Mouse (Mus musculus): ENCODE data around the gene Fastkd5. TPM values are rescaled to one million over a fixed set of nuclear protein-coding genes. Genes with fewer than 3 reads are reported as not detected.

Fastkd5 gene
- polyA plus RNA-seq, 1 experiment = 0.94 TPM

- Histone ChIP-seq H3K36me3 (replicated peaks; ENCODE audit: low read length) (no peaks in the 10 kb centered on the region), H3K27me3 (replicated peaks) (peaks cover 71% of the 10 kb centered on the region), H3K4me1 (peaks cover 36% of the 10 kb centered on the region), H3K9me3 (no peaks in the 10 kb centered on the region), H3K4me3 (replicated peaks) (peak overlapping the region; percentile 90)
- TF ChIP-seq FLI1 (IDR thresholded peaks at IDR 0.05; ENCODE audit: low read length) (no peak), GATA1 (IDR thresholded peaks at IDR 0.05; ENCODE audit: borderline replicate concordance, low read length) (no peak)
Observed at GRCm38 (mm10) chr2:130634739-130635411, 5.0 kb upstream of the Fastkd5 start.

DNA sequence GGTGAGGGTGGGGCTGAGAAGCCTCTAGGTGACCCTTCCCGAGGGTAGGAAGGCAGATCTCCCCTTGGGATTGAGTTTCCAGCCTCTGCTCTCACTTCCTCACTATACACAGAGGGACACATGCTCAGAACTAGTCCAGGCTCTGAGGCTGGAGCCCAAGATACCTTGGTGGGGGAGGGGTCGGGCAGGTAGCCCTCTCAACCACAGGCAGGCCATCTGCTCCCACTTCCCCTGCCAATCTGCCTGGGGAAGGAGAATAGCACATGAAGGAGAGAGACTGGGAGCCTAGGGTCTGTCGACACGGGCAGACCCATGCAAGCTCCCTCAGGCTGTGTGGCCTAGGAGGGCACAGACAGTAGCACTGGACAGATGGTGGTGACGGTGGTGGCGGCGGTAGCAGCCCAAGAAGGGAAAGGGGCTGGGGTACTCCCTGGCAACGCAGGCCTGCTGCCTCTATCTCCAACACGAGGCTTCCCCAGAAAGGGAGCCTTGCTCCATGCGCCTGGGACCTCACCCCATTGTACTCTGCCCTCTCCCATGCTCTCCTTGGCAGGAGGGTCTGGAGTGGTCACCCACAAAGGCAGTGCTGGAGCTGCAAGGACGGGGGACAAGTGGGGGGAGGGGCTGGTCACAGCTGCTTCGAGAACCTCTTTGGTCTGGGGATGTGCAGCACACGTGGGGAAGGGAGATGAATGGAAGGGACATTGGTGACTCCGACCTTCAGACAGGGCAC, 4.3 kb upstream of the Fastkd5 start:
- H3K9me3 ChIP-seq = no peaks in the 10 kb centered on the region
- H3K27me3 ChIP-seq (replicated peaks) = peaks cover 65% of the 10 kb centered on the region
- no peak for TF ChIP-seq GATA1 (IDR thresholded peaks at IDR 0.05; ENCODE audit: borderline replicate concordance, low read length)
- TF ChIP-seq FLI1 (IDR thresholded peaks at IDR 0.05; ENCODE audit: low read length) = no peak
- no peaks in the 10 kb centered on the region for H3K36me3 ChIP-seq (replicated peaks; ENCODE audit: low read length)
- H3K4me1 ChIP-seq = peaks cover 37% of the 10 kb centered on the region
- H3K4me3 ChIP-seq (replicated peaks) = peak overlapping the region; percentile 90

DNA sequence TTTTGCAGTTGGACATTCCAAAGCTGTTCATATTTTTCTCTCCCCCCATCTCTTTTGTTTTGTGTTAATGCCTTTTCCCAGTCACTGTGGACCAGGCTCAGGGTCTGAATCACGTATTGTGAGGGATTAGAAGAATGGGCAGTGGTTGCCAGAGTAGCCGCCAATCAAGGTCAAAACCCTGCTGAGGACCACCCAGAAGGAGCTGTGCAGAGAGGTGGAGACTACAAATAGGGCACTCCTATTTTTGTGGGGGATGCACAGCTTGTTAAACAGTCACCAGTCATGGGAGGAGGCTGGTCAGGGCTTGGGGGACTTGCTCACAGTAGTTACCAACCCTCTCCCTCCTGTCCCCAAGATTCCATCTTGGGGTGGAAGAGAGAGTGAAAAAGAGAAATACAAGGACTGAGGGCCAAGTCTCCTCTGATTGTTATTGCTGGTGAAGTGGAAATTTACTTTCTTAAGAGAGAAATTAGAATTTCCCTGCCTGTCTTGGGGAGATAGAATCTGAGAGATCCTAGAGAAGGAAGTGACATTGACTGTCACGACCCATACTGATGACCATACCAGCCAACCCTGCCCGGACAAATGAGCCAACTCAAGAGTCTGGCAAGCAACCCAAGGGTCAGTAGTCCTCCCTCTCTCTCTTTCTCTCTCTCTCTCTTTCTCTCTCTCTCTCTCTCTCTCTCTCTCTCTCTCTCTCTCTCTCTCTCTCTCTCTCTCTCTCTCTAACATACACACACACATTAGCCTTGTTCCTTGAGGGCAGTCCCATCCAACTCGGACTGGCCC, 3.3 kb upstream of the Fastkd5 start:
- H3K27me3 ChIP-seq (replicated peaks) = peaks cover 55% of the 10 kb centered on the region
- H3K9me3 ChIP-seq = no peaks in the 10 kb centered on the region
- TF ChIP-seq FLI1 (IDR thresholded peaks at IDR 0.05; ENCODE audit: low read length) (no peak), GATA1 (IDR thresholded peaks at IDR 0.05; ENCODE audit: borderline replicate concordance, low read length) (no peak)
- H3K4me3 ChIP-seq (replicated peaks) = no peak overlapping the region
- H3K36me3 ChIP-seq (replicated peaks; ENCODE audit: low read length) = no peaks in the 10 kb centered on the region
- peaks cover 48% of the 10 kb centered on the region for H3K4me1 ChIP-seq

DNA sequence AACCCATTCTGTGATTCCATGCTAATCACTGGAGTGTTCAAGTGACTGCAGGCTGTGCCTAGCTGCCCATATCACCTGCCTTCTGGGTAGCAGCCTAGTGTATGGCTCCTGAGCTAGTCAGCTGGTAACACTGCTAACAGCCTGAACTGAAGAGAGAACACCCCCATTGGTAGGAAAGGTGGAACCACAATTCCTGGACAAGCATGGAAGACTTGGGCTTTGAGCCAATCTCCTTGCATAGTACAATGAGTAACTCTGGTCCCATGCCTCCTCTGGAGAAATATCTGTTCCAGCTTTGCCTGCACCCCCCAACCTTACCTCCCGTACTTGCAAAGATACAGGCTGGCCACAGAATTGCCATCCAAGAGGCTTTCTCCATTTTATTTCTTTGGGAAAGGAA, 2.6 kb upstream of the Fastkd5 start:
- Histone ChIP-seq H3K9me3 (no peaks in the 10 kb centered on the region), H3K4me3 (replicated peaks) (no peak overlapping the region), H3K36me3 (replicated peaks; ENCODE audit: low read length) (peaks cover 3% of the 10 kb centered on the region), H3K27me3 (replicated peaks) (peaks cover 50% of the 10 kb centered on the region), H3K4me1 (peaks cover 53% of the 10 kb centered on the region)
- TF ChIP-seq FLI1 (IDR thresholded peaks at IDR 0.05; ENCODE audit: low read length) (no peak), GATA1 (IDR thresholded peaks at IDR 0.05; ENCODE audit: borderline replicate concordance, low read length) (no peak)

DNA sequence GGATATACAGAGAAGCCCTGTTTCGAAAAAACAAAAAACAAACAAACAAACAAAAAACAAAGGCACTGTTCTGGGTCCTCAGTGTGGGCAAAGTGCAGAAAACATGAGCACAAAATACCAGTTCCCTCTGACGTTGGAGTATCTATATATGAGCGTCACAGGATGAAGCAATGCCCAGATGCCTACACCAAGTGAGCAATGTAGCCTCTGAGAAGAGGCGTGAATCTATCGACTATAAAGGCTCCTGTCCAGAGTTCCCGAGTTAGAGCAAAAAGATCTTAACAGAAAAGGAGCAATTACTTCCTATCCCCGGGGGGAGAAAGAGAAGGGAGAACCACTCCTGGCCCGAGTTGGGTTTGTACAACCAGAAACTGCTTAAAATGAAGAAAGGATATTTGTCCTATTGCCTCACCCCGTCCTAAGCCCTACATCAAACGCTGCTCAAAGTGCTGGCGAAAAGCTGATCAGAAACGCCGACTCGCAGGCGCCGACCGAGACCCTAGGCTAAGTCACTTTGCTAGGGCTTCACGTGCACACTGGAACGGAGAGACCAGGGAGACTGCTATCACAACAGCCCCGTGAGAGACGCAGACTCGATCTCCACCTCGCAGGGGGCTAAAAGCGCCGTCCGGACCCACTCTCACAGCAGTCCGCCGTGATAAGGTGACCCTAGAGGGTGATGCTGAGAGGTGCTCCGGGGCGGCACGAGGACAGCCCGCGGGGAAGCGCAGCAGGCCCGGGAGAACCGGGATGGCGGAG, 568 bp downstream of the Fastkd5 start:
- H3K4me1 ChIP-seq = peaks cover 36% of the 10 kb centered on the region
- H3K9me3 ChIP-seq = no peaks in the 10 kb centered on the region
- TF ChIP-seq GATA1 (IDR thresholded peaks at IDR 0.05; ENCODE audit: borderline replicate concordance, low read length) (no peak), FLI1 (IDR thresholded peaks at IDR 0.05; ENCODE audit: low read length) (no peak)
- H3K27me3 ChIP-seq (replicated peaks) = peaks cover 18% of the 10 kb centered on the region
- peak overlapping the region; percentile 98 for H3K4me3 ChIP-seq (replicated peaks)
- peaks cover 30% of the 10 kb centered on the region for H3K36me3 ChIP-seq (replicated peaks; ENCODE audit: low read length)

- TF ChIP-seq FLI1 (IDR thresholded peaks at IDR 0.05; ENCODE audit: low read length) = no peak
- TF ChIP-seq GATA1 (IDR thresholded peaks at IDR 0.05; ENCODE audit: borderline replicate concordance, low read length) = no peak
- Histone ChIP-seq H3K4me3 (replicated peaks) (peak overlapping the region; percentile 98), H3K9me3 (no peaks in the 10 kb centered on the region), H3K4me1 (peaks cover 28% of the 10 kb centered on the region), H3K27me3 (replicated peaks) (peaks cover 10% of the 10 kb centered on the region), H3K36me3 (replicated peaks; ENCODE audit: low read length) (peaks cover 34% of the 10 kb centered on the region)
Observed at GRCm38 (mm10) chr2:130628424-130628823, 1.4 kb downstream of the Fastkd5 start.

DNA sequence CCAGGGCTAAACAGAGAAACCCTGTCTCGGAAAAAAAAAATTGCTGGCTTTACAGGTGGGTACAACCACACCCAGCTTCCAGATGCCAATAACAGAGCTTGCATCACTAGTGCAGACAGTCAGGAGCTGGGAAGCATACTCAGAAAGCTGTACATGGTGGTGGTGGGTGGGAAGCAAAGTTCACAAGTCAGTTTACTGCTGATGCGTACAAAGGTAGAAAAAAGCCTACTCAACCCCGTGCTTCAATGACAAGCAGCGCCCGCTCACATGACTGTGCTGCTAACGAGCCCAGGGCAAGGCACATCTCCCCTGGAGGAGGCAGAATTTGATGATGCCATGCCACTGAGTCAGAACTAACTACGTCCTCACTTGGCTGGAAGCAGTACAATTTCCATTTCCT, 10.9 kb downstream of the Fastkd5 start:
- no peak for TF ChIP-seq GATA1 (IDR thresholded peaks at IDR 0.05; ENCODE audit: borderline replicate concordance, low read length)
- TF ChIP-seq FLI1 (IDR thresholded peaks at IDR 0.05; ENCODE audit: low read length) = no peak
- no peaks in the 10 kb centered on the region for H3K9me3 ChIP-seq
- H3K27me3 ChIP-seq (replicated peaks) = no peaks in the 10 kb centered on the region
- no peaks in the 10 kb centered on the region for H3K4me1 ChIP-seq
- H3K36me3 ChIP-seq (replicated peaks; ENCODE audit: low read length) = peaks cover 85% of the 10 kb centered on the region
- no peak overlapping the region for H3K4me3 ChIP-seq (replicated peaks)

GRCm38 (mm10) chr2:130613091-130613490, 16.7 kb downstream of the Fastkd5 start:
- Histone ChIP-seq H3K4me3 (replicated peaks) (no peak overlapping the region), H3K9me3 (no peaks in the 10 kb centered on the region), H3K27me3 (replicated peaks) (no peaks in the 10 kb centered on the region), H3K4me1 (no peaks in the 10 kb centered on the region), H3K36me3 (replicated peaks; ENCODE audit: low read length) (peaks cover 58% of the 10 kb centered on the region)
- TF ChIP-seq FLI1 (IDR thresholded peaks at IDR 0.05; ENCODE audit: low read length) (no peak), GATA1 (IDR thresholded peaks at IDR 0.05; ENCODE audit: borderline replicate concordance, low read length) (no peak)

DNA sequence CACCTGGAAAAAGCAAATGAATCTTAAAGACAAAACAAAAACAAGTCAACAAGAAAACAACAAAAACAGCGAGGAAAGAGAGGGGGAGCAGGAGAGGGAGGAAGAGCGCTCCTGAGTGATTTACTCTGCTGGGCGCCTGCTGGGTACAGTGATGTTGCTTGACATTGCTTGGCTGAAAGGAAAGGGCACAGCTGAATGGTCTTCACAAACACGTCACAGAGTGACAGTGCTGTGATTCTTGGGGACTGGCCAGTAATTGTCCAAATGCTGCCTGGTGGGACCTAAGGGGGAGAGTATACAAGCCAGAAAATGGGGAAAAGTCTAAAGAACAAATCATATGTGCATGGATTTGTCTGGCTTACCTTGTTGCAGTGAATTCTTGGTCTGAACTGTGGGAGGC, 27.6 kb downstream of the Fastkd5 start:
- H3K4me1 ChIP-seq = peaks cover 11% of the 10 kb centered on the region
- TF ChIP-seq GATA1 (IDR thresholded peaks at IDR 0.05; ENCODE audit: borderline replicate concordance, low read length) = no peak
- no peak for TF ChIP-seq FLI1 (IDR thresholded peaks at IDR 0.05; ENCODE audit: low read length)
- no peak overlapping the region for H3K4me3 ChIP-seq (replicated peaks)
- no peaks in the 10 kb centered on the region for H3K27me3 ChIP-seq (replicated peaks)
- H3K9me3 ChIP-seq = no peaks in the 10 kb centered on the region
- H3K36me3 ChIP-seq (replicated peaks; ENCODE audit: low read length) = peaks cover 69% of the 10 kb centered on the region

Measured in megakaryocyte, embryonic 14.5 days (primary cell).